Mouse (Mus musculus): ENCODE data around the gene Rad9a. TPM values are rescaled to one million over a fixed set of nuclear protein-coding genes. Genes with fewer than 3 reads are reported as not detected.
A peak's percentile ranks its signal among the peaks of the same experiment; 100 is the strongest.

Gene Rad9a
- polyA plus RNA-seq, 1 experiment = 39.8 TPM

DNA sequence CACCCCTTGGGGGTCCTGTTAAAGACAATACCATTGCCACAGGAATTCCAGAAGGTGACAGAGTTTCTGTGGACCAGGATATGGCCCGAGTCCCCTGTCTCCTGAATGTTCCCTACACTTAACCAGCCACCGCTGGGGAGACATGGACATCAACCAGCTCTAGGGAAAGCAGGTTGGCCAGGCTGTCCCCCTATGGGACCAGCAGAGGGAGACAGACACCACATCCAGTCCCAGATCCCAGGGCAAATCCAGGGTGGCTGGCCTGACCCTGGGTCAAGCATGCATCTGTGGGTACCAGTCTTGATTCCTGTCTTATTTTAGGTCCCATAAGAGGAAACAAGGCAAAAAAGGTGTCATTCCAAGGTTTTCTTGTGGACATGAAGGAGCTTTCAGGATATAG lies 5.5 kb upstream of the Rad9a start:
- peak; percentile 98 for TF ChIP-seq CTCF (IDR thresholded peaks at IDR 0.05; ENCODE audit: control insufficient read depth, insufficient read depth, low read length)
- no peak for TF ChIP-seq POLR2A (IDR thresholded peaks at IDR 0.05; ENCODE audit: borderline replicate concordance, control insufficient read depth, low read depth, low read length)
- Histone ChIP-seq H3K4me1 (ENCODE audit: control insufficient read depth, insufficient read depth, low read length) (peaks cover 4% of the 10 kb centered on the region; the same call in 1 of the 2 replicates), H3K27ac (ENCODE audit: control insufficient read depth, insufficient read depth, low read depth, low read length, poor library complexity) (no peak overlapping the region), H3K4me3 (replicated peaks; ENCODE audit: control insufficient read depth, low read depth, low read length) (no peak overlapping the region)
- WGBS = 2% methylated on average over 2 of the region's 2 CpGs

DNA sequence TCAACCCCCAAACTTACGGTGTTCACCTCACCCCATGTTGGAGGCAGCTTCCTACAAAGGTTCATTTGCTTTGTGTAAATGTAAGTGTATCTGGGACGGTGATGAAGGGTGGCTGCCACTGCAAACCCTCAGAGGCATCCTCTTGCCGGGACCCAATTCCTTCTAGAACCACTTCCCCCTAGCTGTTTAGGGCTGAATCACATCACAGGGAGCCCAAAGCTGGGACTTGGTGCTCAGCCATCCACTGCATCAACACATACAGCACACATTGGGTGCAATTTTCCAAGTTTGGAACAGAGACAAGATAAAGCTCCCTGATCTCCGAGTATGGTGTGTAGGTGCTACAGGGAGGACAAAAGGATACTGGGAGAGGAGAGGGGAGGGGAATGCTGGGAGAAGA lies 3.4 kb upstream of the Rad9a start:
- 46% methylated on average over 4 of the region's 4 CpGs for WGBS
- Histone ChIP-seq H3K27ac (ENCODE audit: control insufficient read depth, insufficient read depth, low read depth, low read length, poor library complexity) (no peak overlapping the region), H3K4me3 (replicated peaks; ENCODE audit: control insufficient read depth, low read depth, low read length) (no peak overlapping the region), H3K4me1 (ENCODE audit: control insufficient read depth, insufficient read depth, low read length) (peaks cover 8% of the 10 kb centered on the region)
- peak; percentile 13; the same call in 1 of the 2 replicates for TF ChIP-seq CTCF (IDR thresholded peaks at IDR 0.05; ENCODE audit: control insufficient read depth, insufficient read depth, low read length)
- no peak for TF ChIP-seq POLR2A (IDR thresholded peaks at IDR 0.05; ENCODE audit: borderline replicate concordance, control insufficient read depth, low read depth, low read length)

DNA sequence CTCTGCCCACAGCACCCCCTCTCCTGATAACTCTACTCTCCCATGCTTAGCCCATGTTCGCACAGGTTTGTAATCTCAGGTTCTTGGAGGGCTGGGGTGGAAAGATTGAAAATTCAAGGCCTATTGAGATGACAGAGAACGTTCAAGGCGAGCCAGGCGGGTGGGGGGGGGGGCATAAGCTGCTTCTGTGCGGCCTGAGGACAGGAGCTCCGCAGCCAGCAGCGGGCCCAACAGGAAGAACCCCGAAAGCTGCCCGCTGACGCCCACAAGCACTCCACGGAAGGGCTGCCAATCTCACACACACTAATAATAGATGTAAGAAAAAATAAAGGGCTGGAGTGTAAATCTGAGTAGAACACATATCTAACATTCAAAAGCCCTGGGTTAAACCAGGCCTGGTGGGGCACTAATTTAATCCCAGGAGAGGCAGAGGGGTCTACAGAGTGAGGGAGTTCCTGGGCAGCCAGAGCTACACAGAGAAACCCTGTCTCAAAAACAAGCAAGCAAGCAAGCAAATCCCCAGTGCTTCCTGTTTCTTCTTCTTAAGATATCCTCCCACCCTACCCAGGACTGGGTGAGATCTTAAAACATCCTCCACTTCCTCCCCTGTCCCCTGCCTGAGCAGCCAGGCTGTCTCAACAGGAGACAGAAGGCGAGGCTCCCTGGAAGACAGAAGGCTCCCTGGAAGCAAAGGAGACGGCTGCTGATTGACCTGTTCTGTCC lies 2.3 kb upstream of the Rad9a start:
- H3K27ac ChIP-seq (ENCODE audit: control insufficient read depth, insufficient read depth, low read depth, low read length, poor library complexity) = peak overlapping the region; percentile 55
- H3K4me3 ChIP-seq (replicated peaks; ENCODE audit: control insufficient read depth, low read depth, low read length) = no peak overlapping the region
- TF ChIP-seq POLR2A (IDR thresholded peaks at IDR 0.05; ENCODE audit: borderline replicate concordance, control insufficient read depth, low read depth, low read length) (no peak), CTCF (IDR thresholded peaks at IDR 0.05; ENCODE audit: control insufficient read depth, insufficient read depth, low read length) (no peak)
- H3K4me1 ChIP-seq (ENCODE audit: control insufficient read depth, insufficient read depth, low read length) = peaks cover 8% of the 10 kb centered on the region
- WGBS = 7% methylated on average over 13 of the region's 13 CpGs

DNA sequence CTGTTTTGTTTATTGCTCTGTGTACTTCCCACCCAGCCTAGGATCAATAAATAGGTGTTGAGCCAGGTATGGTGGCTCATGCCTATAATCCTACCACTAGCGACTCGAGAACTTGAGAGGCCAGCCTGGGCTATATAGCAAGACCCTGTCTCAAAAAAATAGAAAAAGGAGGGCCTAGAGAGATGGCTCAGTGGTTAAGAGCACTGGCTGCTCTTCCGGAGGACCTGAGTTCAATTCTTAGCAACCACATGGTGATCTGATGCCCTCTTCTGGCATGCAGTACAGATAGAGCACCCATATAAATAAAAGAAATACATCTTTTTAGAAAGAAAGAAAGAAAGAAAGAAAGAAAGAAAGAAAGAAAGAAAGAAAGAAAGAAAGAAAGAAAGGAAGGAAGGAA lies 1.7 kb upstream of the Rad9a start:
- Histone ChIP-seq H3K4me1 (ENCODE audit: control insufficient read depth, insufficient read depth, low read length) (peaks cover 8% of the 10 kb centered on the region), H3K4me3 (replicated peaks; ENCODE audit: control insufficient read depth, low read depth, low read length) (no peak overlapping the region), H3K27ac (ENCODE audit: control insufficient read depth, insufficient read depth, low read depth, low read length, poor library complexity) (peak overlapping the region; percentile 67; the same call in 1 of the 2 replicates)
- 24% methylated on average over 3 of the region's 3 CpGs for WGBS
- no peak for TF ChIP-seq POLR2A (IDR thresholded peaks at IDR 0.05; ENCODE audit: borderline replicate concordance, control insufficient read depth, low read depth, low read length)
- TF ChIP-seq CTCF (IDR thresholded peaks at IDR 0.05; ENCODE audit: control insufficient read depth, insufficient read depth, low read length) = peak; percentile 15; the same call in 1 of the 2 replicates

DNA sequence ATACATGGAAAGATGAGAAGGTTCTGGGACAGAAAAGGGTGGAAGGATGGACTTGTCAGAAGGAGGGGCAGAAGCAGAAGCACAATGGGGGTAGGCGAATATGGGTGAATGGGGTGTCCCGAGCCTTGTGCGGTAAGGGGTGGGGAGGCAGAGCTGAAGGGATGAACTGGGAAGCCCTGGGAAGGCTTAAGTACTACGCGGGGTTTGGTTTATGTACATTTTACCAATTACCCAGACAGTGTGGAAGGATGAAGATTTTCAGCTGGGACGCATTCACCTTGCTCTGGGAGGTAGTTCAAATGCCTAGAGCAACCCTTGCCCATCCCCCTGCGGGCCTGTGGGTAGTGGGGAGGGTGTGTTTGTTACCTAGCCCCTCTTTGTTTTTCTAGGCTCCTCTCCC lies 687 bp upstream of the Rad9a start:
- 62% methylated on average over 7 of the region's 7 CpGs for WGBS

DNA sequence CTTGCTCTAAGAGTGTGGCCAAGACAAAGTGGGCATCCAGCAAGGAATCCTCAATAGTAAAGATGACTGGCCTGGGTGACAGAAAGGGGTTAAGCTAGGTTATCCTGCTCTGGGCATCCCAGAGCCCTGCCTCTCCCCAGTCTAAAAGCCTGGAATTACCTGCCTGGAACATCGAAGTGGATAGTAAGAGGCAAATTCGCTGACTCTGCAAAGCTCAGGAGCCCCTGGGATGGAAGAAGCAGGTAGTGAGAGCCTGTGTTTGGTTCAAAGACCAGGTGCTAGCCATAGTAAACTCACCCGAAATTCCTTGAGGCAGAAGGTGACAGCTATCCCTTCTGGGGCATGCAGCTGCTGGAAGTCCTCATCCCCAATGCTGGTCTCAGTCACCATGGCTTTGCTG lies 4.3 kb downstream of the Rad9a start:
- H3K27ac ChIP-seq (ENCODE audit: control insufficient read depth, insufficient read depth, low read depth, low read length, poor library complexity) = no peak overlapping the region
- WGBS = 71% methylated on average over 3 of the region's 3 CpGs

More for the DNA sequence above, 687 bp upstream of the Rad9a start:
- peaks cover 8% of the 10 kb centered on the region for H3K4me1 ChIP-seq (ENCODE audit: control insufficient read depth, insufficient read depth, low read length)
- H3K4me3 ChIP-seq (replicated peaks; ENCODE audit: control insufficient read depth, low read depth, low read length) = no peak overlapping the region
- H3K27ac ChIP-seq (ENCODE audit: control insufficient read depth, insufficient read depth, low read depth, low read length, poor library complexity) = no peak overlapping the region
- TF ChIP-seq POLR2A (IDR thresholded peaks at IDR 0.05; ENCODE audit: borderline replicate concordance, control insufficient read depth, low read depth, low read length) (no peak), CTCF (IDR thresholded peaks at IDR 0.05; ENCODE audit: control insufficient read depth, insufficient read depth, low read length) (no peak)

GRCm38 (mm10) chr19:4196548-4196947 lies 4.9 kb downstream of the Rad9a start:
- 22% methylated on average over 5 of the region's 5 CpGs for WGBS
- Histone ChIP-seq H3K4me1 (ENCODE audit: control insufficient read depth, insufficient read depth, low read length) (peaks cover 5% of the 10 kb centered on the region), H3K4me3 (replicated peaks; ENCODE audit: control insufficient read depth, low read depth, low read length) (no peak overlapping the region), H3K27ac (ENCODE audit: control insufficient read depth, insufficient read depth, low read depth, low read length, poor library complexity) (no peak overlapping the region)
- no peak for TF ChIP-seq CTCF (IDR thresholded peaks at IDR 0.05; ENCODE audit: control insufficient read depth, insufficient read depth, low read length)
- TF ChIP-seq POLR2A (IDR thresholded peaks at IDR 0.05; ENCODE audit: borderline replicate concordance, control insufficient read depth, low read depth, low read length) = no peak

More for the DNA sequence above, 4.3 kb downstream of the Rad9a start:
- no peak overlapping the region for H3K4me3 ChIP-seq (replicated peaks; ENCODE audit: control insufficient read depth, low read depth, low read length)
- no peak for TF ChIP-seq CTCF (IDR thresholded peaks at IDR 0.05; ENCODE audit: control insufficient read depth, insufficient read depth, low read length)
- no peak for TF ChIP-seq POLR2A (IDR thresholded peaks at IDR 0.05; ENCODE audit: borderline replicate concordance, control insufficient read depth, low read depth, low read length)
- H3K4me1 ChIP-seq (ENCODE audit: control insufficient read depth, insufficient read depth, low read length) = peaks cover 6% of the 10 kb centered on the region

GRCm38 (mm10) chr19:4196048-4196447 lies 5.4 kb downstream of the Rad9a start:
- WGBS = 48% methylated on average over 2 of the region's 2 CpGs
- TF ChIP-seq POLR2A (IDR thresholded peaks at IDR 0.05; ENCODE audit: borderline replicate concordance, control insufficient read depth, low read depth, low read length) = no peak
- no peak for TF ChIP-seq CTCF (IDR thresholded peaks at IDR 0.05; ENCODE audit: control insufficient read depth, insufficient read depth, low read length)
- Histone ChIP-seq H3K4me3 (replicated peaks; ENCODE audit: control insufficient read depth, low read depth, low read length) (no peak overlapping the region), H3K4me1 (ENCODE audit: control insufficient read depth, insufficient read depth, low read length) (peaks cover 5% of the 10 kb centered on the region), H3K27ac (ENCODE audit: control insufficient read depth, insufficient read depth, low read depth, low read length, poor library complexity) (no peak overlapping the region)

Measured in bone marrow, adult 2 months (tissue).